Mouse (Mus musculus): ENCODE measurements around the gene Cdt1. TPM values are rescaled to one million over a fixed set of nuclear protein-coding genes. Genes with fewer than 3 reads are reported as not detected.

Gene Cdt1
- polyA plus RNA-seq, 1 experiment from 2014 or later: 50.3 TPM

GRCm38 (mm10) chr8:122557248-122558038 is 10.4 kb upstream of the Cdt1 start:
- no peaks in the 10 kb centered on the region for H3K27me3 ChIP-seq (ENCODE audit: insufficient read depth, low read length)
- no peak overlapping the region for H3K9ac ChIP-seq
- TF ChIP-seq CTCF (IDR thresholded peaks at IDR 0.05; ENCODE audit: low read depth): no peak
- DNase-seq (no peak), ATAC-seq (ENCODE audit: insufficient read depth) (no peak)
- H3K27ac ChIP-seq (ENCODE audit: low read depth): peak overlapping the region; percentile 86
- H3K4me2 ChIP-seq: no peak overlapping the region; the same call in 1 of the 2 replicates
- peaks cover 15% of the 10 kb centered on the region for H3K4me1 ChIP-seq (ENCODE audit: insufficient read depth)
- H3K4me3 ChIP-seq (ENCODE audit: low read depth, low read length): no peak overlapping the region
- H3K9me3 ChIP-seq (ENCODE audit: low read depth, low read length): no peaks in the 10 kb centered on the region
- 30% methylated on average over 10 of the region's 10 CpGs for WGBS
- H3K36me3 ChIP-seq (ENCODE audit: insufficient read depth): no peaks in the 10 kb centered on the region

GRCm38 (mm10) chr8:122558671-122559349 is 9.0 kb upstream of the Cdt1 start:
- Histone ChIP-seq H3K9me3 (ENCODE audit: low read depth, low read length) (no peaks in the 10 kb centered on the region), H3K4me1 (ENCODE audit: insufficient read depth) (peaks cover 15% of the 10 kb centered on the region), H3K27me3 (ENCODE audit: insufficient read depth, low read length) (no peaks in the 10 kb centered on the region), H3K36me3 (ENCODE audit: insufficient read depth) (no peaks in the 10 kb centered on the region), H3K27ac (ENCODE audit: low read depth) (peak overlapping the region; percentile 51), H3K4me3 (ENCODE audit: low read depth, low read length) (no peak overlapping the region), H3K9ac (no peak overlapping the region), H3K4me2 (no peak overlapping the region)
- peak; percentile 51 for ATAC-seq (ENCODE audit: insufficient read depth)
- TF ChIP-seq CTCF (IDR thresholded peaks at IDR 0.05; ENCODE audit: low read depth): peak; percentile 54
- peak; percentile 65 for DNase-seq
- WGBS: 5% methylated on average over 12 of the region's 12 CpGs

DNA sequence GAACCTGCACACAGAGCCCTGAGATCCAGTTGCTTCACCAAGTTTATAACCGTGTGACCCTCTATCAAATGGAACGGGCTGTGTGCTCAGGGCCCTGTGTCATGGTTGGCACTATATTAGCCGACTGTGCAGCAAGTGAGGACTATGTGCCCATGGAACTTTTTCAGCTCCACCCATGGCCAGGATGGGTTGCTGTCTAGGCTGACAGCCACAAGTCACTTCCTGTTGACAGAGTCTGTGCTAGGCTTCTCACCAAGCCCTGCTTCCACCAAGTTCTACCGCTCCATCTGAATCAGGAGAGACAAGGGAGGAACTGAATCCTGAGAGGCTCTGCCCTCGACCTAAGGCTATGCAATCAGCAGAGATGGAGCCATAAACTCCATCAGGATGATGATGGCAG is 6.6 kb upstream of the Cdt1 start:
- Histone ChIP-seq H3K27ac (ENCODE audit: low read depth) (peak overlapping the region; percentile 8; the same call in 1 of the 2 replicates), H3K36me3 (ENCODE audit: insufficient read depth) (no peaks in the 10 kb centered on the region), H3K9ac (no peak overlapping the region), H3K4me1 (ENCODE audit: insufficient read depth) (peaks cover 14% of the 10 kb centered on the region), H3K4me3 (ENCODE audit: low read depth, low read length) (no peak overlapping the region), H3K4me2 (no peak overlapping the region), H3K27me3 (ENCODE audit: insufficient read depth, low read length) (no peaks in the 10 kb centered on the region), H3K9me3 (ENCODE audit: low read depth, low read length) (no peaks in the 10 kb centered on the region)
- no peak for TF ChIP-seq CTCF (IDR thresholded peaks at IDR 0.05; ENCODE audit: low read depth)
- no peak for DNase-seq
- WGBS: 73% methylated on average over 5 of the region's 5 CpGs
- ATAC-seq (ENCODE audit: insufficient read depth): no peak

GRCm38 (mm10) chr8:122564363-122565352 is 3.2 kb upstream of the Cdt1 start:
- Histone ChIP-seq H3K36me3 (ENCODE audit: insufficient read depth) (peaks cover 7% of the 10 kb centered on the region), H3K9ac (no peak overlapping the region), H3K4me3 (ENCODE audit: low read depth, low read length) (no peak overlapping the region), H3K4me2 (no peak overlapping the region), H3K27ac (ENCODE audit: low read depth) (no peak overlapping the region), H3K9me3 (ENCODE audit: low read depth, low read length) (no peaks in the 10 kb centered on the region), H3K4me1 (ENCODE audit: insufficient read depth) (peaks cover 17% of the 10 kb centered on the region), H3K27me3 (ENCODE audit: insufficient read depth, low read length) (no peaks in the 10 kb centered on the region)
- DNase-seq: no peak
- no peak for TF ChIP-seq CTCF (IDR thresholded peaks at IDR 0.05; ENCODE audit: low read depth)
- no peak for ATAC-seq (ENCODE audit: insufficient read depth)
- WGBS: 76% methylated on average over 25 of the region's 25 CpGs

- H3K27ac ChIP-seq (ENCODE audit: low read depth): peak overlapping the region; percentile 96
- H3K9me3 ChIP-seq (ENCODE audit: low read depth, low read length): no peaks in the 10 kb centered on the region
- peak overlapping the region; percentile 92 for H3K4me2 ChIP-seq
- peaks cover 17% of the 10 kb centered on the region for H3K4me1 ChIP-seq (ENCODE audit: insufficient read depth)
- H3K4me3 ChIP-seq (ENCODE audit: low read depth, low read length): peak overlapping the region; percentile 94
- H3K36me3 ChIP-seq (ENCODE audit: insufficient read depth): peaks cover 28% of the 10 kb centered on the region
- DNase-seq: peak; percentile 30
- no peak for TF ChIP-seq CTCF (IDR thresholded peaks at IDR 0.05; ENCODE audit: low read depth)
- no peak for ATAC-seq (ENCODE audit: insufficient read depth)
- 26% methylated on average over 6 of the region's 6 CpGs for WGBS
- H3K9ac ChIP-seq: peak overlapping the region; percentile 94
- no peaks in the 10 kb centered on the region for H3K27me3 ChIP-seq (ENCODE audit: insufficient read depth, low read length)
Observed at GRCm38 (mm10) chr8:122566766-122567165, 1.0 kb upstream of the Cdt1 start.

GRCm38 (mm10) chr8:122568109-122568504 is 292 bp downstream of the Cdt1 start:
- Histone ChIP-seq H3K4me2 (peak overlapping the region; percentile 92), H3K27ac (ENCODE audit: low read depth) (peak overlapping the region; percentile 96), H3K4me3 (ENCODE audit: low read depth, low read length) (peak overlapping the region; percentile 94), H3K9ac (peak overlapping the region; percentile 94), H3K9me3 (ENCODE audit: low read depth, low read length) (no peaks in the 10 kb centered on the region), H3K36me3 (ENCODE audit: insufficient read depth) (peaks cover 42% of the 10 kb centered on the region), H3K4me1 (ENCODE audit: insufficient read depth) (peaks cover 17% of the 10 kb centered on the region), H3K27me3 (ENCODE audit: insufficient read depth, low read length) (no peaks in the 10 kb centered on the region)
- TF ChIP-seq CTCF (IDR thresholded peaks at IDR 0.05; ENCODE audit: low read depth): no peak
- WGBS: under 1% methylated on average over 34 of the region's 34 CpGs
- DNase-seq: no peak
- ATAC-seq (ENCODE audit: insufficient read depth): peak; percentile 52; the same call in 1 of the 2 replicates

All from lung, embryonic 14.5 days (tissue).